Mouse (Mus musculus): ENCODE results near the gene Slc23a4.

GRCm38 (mm10) chr6:34919956-34920355 is 68.2 kb downstream of the Slc23a4 start, which contains the start of gene Stra8:
- TF ChIP-seq CTCF (IDR thresholded peaks at IDR 0.05; ENCODE audit: low read depth, low read length) (no peak), POLR2A (IDR thresholded peaks at IDR 0.05; ENCODE audit: borderline replicate concordance, low read depth, low read length) (no peak)
